Mouse (Mus musculus): ENCODE measurements around the gene P2ry2.
A peak's percentile ranks its signal among the peaks of the same experiment; 100 is the strongest.

Gene P2ry2

DNA sequence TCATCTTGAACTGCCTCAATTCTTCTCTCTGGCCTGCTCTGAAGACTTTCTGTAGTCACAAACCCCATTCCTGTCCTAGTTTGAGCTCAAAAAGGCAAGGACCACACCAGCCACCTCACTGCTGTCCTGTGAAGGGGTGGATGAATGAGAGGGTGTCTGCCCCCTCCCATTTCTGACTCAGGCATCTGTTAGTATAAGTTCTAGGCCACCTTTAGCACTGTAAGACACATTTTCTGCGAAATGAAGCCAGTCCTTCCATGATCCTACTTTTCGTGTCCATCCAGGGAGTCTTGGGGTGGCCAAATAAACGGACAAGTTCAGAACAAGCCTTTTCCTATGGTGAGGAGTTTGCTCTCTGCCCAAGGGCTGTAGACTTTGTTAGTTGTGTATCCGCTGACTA, at the start of gene P2ry2:
Gene P2ry2, minus strand, starts transcription at position 326 of the 400 bp plus-strand sequence.
- no peak for DNase-seq (ENCODE audit: low read depth, low spot score)

DNA sequence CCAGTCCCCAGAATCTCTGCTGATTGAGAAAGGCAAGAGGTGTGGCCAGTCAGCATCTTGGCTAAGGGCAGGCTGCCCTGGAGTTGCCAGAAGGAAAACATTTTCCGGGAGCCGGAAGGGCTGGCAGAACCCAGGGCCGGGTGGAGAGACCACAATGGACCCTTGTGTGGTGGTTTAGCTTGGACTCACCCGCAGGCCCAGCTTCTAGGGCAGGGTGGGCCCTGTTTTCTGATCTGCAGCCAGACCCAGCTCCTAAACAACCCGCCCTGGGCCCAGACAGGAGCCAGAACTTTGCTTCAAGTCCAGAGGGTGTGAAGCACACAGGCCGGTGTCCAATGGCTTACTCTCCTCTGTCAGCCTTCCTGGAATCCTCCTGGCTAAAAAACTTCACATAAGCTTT, 49.6 kb upstream of the P2ry2 start:
- peak; percentile 21 for DNase-seq (ENCODE audit: low read depth, low spot score)

DNA sequence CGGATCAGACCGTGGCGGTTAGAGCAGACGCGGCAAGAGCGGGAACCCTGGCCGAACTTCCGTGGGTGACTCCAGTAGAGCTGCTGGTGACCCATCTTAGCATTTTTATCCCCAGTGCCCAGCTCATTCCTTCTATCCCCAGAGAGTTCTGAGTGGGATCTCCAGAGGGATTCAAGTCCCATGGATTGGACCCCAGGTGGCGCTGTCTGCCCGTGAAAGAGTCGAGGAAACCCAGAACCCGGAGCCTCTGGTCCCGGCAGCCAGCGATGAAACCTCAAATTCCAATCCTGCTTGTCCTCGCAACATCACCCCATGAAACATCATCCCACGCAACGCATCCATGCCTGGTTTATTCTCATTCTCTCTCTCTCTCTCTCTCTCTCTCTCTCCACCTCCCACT, 48.7 kb upstream of the P2ry2 start:
- peak; percentile 92 for DNase-seq (ENCODE audit: low read depth, low spot score)

DNA sequence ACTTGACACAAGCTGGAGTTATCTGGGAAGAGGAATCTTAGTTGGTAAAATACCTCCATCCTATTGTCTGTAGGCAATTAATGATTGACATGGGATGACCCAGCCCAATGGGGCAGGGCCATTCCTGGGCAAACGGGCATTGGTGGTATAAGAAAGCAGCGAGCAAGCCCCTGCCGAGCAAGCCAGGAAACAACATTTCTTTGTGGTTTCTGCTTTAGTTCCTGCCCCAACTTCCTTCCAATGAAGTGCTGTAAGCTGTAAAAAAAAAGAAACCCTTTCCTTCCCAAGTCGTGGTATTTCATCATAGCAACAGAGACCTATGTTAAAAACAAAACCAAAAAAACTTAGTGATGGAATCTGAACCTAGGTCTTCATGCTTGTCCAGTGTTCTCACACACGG, 47.8 kb upstream of the P2ry2 start:
- no peak for DNase-seq (ENCODE audit: low read depth, low spot score)

DNA sequence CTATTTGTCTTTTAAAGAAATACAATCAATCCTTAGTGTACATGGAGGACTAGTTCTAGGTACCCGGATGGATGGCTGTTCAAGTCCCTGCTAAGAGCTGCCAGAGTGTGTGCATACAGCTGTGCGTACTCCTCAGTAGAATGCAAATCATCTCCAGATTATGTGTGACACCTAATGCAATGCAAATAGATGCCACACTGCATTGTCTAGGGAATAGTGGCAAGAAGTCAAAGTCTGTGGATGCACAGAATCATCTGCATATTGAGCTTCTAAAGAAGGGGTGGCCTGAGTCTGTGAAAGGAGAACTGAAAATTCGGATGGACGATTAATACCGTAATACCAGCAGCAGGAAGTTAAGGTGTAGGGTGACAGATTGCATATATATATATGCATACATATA, 46.5 kb upstream of the P2ry2 start:
- DNase-seq (ENCODE audit: low read depth, low spot score), result no peak

DNA sequence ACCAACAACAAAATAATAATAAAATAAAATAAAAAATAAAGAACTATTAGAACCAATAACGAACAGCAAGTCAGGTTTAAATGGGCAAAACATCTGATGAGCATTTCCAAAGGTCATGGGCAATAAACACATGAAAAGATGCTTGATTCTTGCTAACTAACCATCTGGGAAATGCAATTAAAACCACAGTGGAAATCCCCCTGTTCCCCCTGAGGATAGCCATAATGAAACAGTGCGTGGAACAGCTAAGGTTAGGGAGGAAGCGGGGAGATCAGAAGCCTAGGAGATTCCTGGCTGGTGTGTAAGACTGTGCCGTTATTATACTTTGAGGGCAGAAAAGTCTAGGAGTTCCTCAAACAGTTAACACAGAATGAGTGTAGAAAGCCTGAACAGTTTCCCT, 44.6 kb upstream of the P2ry2 start:
- DNase-seq (ENCODE audit: low read depth, low spot score), result no peak

DNA sequence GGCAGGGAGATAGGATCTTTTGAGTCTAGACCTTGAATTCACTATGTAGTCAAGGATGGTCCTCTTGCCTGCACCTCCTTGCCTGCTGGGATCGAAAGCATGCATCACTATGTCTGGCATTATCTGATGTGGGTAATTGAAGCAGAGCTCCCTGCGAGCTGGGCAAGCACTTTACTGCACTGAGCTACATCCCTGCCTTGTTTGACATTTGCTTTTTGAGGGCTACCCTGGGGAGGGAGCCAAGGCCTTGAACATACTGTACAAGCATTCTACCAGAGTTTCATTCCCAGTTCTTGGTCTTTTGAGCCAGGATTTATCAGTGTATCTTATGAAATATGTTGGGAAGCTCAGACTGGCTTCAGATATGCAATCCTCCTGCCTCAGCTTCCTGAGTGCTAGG, 40.5 kb upstream of the P2ry2 start:
- peak; percentile 45 for DNase-seq (ENCODE audit: low read depth, low spot score)

DNA sequence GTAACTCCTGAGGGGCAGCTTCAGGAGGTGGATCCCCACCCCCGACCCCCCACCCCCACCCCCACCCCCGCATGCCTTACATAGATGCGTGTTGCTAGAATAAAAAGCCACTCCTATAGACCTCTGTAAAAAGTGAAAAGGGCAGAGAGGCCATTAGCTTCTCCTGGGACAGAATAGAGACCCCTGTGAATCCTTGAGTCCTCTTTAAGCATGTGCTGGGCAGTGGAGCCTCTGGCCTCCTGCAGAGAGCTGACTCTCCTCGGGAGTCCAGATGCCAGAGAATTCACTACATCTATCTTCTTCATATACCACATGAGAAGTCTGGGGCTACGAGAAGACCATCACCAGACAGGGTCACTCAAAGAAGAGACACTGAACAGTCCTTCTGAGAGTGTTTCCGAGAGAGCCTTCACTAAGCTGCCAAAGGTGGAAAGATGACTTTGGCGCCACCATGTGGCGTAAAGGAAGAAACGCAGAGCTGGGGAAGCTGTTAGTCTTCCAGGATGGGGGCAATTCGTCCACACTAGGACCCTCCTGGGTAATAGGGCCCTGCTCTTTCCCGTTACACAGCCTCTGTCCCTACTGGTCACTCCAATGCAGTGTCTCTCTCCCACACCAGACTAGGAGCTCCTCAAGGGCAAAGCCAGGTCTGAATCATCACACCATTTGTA, 39.0 kb upstream of the P2ry2 start:
- DNase-seq (ENCODE audit: low read depth, low spot score), result peak; percentile 77

DNA sequence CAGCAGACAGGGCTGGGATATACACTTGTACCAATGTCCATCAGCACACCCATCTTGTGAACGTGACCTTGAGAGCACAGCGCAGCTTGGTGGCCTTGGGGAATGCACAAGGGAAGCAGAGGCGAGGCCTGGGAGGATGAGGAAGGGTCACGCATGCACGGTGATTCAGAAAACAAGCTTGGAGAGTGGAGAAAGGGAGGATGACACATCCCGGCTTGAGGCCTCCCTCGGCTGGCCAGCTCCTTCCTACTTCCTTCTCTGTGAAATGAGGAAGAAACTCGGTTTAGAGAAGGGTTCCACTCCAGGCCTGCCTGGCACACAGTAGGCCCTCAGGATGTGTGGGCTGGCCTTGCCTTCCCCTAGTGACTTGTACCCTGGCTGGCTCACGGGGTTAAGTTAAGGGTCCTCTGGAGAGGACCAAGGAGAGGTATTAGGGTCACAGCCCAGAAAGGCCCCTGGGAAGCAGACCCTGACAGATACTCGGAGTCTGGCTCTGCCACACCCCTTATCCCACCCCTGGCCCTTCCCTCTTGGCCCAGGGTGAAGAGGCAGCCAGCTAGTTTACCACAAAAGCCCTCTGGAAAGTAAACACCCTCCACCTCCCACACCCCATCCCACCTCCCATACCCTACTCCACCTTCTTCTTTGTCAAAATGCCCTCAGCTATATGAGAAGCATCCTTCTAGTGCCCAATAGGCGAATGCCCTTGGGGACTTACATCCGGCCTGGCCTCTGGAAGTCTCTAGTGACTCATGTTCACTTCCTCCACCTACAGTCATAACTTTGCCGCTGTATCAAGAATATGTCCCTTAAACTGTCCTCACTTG, 38.3 kb upstream of the P2ry2 start:
- no peak for DNase-seq (ENCODE audit: low read depth, low spot score)

DNA sequence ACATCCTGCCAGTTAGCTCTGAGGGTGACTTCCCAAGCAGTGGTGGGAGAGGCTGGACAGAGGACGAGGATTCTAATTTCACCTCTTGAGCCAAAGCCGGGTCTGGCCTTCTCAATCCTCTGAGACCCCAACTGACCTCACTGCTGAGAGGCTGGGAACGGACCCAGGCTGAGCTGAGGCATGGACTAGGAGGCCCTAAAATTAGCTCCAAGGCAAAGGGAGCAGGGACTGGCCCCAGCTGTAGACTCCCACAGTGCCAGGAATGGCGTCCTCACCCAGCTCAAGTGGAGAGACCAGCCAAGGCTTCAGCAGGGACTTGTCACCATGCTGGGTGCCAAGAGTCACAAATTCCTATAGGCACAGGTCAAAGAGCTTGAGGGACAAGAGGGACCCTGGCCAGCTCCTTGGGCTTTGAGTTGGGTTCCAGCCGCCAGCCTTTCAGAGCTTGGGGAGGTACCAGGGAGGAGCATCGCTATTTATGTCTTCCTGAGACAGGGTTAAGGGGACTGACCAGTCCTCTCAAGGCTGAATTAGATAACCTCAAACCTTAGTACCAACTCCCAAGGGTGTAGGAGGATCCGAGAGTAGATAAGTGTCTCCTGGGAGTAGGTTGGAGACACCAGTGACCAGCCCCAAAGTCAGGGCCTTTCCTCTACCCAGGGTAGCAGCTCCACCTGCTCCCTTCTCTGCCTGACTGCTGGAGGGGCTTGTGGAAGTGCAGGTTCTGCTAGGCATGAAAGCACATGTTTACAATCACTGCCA, 36.8 kb upstream of the P2ry2 start:
- no peak for DNase-seq (ENCODE audit: low read depth, low spot score)

DNA sequence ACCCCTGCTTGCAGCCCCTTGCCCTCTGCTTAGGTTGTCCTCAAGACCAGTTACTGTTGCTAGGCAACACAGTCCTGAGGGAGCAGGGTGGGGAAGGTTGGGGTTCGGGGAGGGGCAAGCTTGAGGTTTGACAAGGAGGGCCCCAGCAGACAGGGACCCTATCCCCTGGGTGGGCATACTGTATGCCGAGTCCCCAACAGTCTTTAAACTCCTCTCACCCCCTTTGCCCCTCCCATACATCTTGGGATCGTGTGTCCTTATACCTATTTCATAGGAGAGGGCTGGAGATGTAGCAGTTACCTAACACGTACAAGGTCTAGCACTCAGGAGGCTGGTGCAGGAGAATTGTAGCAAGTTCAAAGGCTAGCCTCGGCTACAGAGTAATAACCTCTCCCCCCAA, 35.6 kb upstream of the P2ry2 start:
- no peak for DNase-seq (ENCODE audit: low read depth, low spot score)

DNA sequence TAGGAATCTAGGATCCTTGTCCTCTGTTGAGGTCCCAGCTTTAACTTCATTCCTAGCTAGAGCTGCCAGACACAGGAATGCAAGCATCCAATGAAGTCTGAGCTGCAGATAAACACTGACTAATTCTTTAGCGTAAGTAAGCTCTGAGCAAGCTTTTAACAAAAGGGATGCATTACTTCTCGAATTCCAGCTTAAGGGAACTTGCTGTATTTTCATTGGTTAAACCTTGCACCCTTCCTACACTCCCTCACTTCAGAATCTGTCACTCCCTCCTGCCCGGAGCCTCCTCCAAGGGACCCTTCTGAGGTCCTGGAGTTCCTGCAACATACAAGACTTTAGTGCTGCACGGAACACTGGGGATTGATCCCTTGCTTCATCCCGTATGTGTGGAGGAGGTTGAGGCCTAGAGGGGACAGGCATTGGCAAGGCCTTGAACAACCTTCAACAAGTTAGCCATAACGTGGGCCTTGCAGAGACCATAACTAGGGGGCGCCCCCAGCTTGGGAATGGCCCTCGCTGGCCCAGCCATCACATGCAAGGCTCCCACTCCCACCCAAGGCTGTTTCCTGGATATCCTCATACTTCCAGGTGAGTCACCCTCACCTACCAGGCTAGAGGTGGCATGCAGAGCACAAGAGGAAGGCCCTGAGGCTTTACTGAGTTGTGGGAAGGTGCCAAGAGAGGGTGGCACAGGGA, 31.3 kb upstream of the P2ry2 start:
- no peak for DNase-seq (ENCODE audit: low read depth, low spot score)

DNA sequence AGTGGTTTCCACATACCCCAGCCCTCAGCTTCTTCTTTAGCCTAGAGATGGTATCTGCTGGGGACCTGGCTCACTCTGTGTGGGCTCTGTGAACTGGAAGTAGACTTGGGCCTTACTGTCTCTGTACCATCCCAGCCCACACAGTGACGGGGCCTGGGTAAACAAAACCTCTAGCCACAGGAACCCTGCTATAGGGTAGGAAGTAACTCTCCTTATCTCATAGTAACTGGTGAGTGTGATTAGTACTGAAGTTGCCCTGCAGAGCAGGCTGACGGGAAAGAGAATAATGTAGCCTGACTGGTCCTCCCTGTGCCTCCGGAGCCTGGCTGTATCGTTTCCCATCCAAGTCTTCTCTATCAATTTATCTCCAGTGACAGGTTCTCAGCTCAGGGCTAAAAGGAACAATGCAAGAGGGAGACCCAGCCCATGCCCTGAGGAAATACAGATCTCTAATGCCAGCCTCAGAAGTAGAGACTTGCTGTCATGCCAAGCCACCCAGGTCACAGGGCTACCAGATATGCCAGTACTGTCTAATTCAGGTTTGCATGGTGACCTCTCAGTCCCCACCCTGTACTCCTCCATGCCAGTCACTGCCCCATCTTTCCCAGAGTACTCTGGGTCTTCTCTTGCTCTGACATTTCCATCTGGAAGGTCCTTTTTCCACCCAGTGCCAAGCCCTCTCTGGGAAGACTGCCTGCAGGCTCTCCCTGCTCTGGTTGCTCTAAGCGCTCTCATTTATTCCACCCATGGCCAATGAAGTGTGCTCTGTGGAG, 29.5 kb upstream of the P2ry2 start:
- DNase-seq (ENCODE audit: low read depth, low spot score), result no peak

DNA sequence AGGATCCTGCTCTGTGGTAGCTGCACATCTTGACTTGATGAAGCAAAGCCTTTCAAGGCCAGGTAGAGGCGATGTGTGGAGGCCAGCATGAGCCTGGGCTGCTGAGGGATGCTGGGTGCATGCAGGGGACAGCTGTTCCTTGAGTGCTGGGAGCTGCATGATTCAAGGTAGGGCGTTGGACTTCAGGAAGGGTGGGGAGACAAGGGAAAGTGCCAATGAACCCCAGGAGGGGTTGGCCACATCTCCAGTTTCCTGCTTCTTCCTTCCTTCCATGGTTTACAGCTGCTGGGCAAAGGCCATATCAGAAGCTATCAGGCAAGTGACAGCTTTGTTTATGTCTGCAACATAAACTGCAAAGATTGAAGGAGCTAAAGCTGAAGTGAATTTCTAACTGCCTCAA, 28.9 kb upstream of the P2ry2 start:
- no peak for DNase-seq (ENCODE audit: low read depth, low spot score)

DNA sequence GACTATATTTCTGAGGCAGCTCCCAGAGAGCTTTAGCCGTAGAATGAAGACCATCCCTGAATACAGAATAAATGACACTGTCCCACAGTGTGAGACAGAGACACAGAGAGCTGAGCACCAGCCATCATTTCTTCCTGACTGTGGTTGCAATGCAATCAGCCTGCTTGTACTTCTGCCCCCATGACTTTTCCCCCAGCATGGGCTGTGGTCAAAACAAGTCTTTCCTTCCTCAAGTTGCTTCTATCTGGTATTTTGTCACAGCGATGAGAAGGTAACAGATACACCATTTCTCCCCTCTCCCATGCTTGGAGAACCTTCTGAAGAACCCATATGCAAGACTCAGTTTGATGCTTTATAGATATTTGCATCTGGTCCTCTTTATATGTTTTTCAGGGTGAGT, 20.7 kb upstream of the P2ry2 start:
- DNase-seq (ENCODE audit: low read depth, low spot score), result no peak

DNA sequence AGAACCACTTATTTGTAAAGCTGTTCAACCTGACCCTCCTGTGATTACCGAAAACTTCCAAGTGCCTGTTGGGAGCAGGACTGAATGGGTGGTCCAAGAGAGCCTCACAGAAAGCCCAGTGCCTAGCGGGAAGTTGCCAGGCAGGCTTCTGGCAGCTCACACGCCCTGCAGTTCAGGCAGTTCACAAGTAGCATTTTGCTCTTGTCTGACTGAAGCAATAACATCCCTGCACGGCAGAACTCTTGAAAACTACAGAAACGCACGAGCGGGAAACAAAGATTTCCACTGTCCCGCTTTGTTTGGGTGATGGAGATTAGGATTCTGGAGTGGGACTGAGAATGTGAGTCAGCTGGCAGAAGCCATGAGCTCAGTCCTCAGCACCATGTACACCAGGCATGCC, 18.6 kb upstream of the P2ry2 start:
- DNase-seq (ENCODE audit: low read depth, low spot score), result no peak

DNA sequence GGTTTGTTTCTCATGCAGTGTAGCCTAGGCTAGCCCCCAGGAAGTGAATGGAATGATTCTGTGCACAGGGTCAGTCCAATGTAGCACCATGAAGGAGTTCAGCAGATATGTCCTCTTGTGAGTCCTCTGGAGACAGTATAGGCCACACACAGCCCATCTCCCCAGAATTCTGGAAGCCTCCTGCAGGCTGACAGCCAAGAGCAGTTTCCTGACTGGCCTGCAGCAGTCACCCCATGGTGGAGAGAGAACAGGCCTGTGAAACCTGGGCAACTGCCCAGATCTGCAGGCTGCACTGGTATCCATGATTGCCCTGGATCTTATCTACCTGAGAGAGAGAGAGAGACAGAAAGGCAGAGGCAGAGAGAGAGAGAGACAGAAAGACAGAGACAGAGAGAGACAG, 18.1 kb upstream of the P2ry2 start:
- peak; percentile 41 for DNase-seq (ENCODE audit: low read depth, low spot score)

DNA sequence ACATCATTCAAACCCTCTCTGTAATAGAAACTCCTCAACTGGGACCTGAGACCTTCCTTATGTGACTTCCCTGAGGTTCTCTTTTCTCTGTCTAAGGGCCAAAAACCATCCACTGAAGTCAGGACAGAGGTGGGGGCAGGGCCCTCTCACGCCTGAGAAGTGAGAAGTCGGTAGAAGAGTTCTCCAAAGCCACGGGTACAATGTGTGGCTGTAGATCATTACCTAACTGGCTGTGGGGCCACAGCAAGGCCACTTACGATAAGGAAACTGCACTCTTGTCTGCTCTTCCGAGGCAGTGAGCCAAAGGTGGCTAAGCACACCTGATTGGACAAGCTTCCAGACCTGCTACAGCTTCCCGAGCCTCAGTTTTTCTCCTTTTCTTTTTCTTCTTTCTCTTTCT, 16.8 kb upstream of the P2ry2 start:
- DNase-seq (ENCODE audit: low read depth, low spot score), result no peak

DNA sequence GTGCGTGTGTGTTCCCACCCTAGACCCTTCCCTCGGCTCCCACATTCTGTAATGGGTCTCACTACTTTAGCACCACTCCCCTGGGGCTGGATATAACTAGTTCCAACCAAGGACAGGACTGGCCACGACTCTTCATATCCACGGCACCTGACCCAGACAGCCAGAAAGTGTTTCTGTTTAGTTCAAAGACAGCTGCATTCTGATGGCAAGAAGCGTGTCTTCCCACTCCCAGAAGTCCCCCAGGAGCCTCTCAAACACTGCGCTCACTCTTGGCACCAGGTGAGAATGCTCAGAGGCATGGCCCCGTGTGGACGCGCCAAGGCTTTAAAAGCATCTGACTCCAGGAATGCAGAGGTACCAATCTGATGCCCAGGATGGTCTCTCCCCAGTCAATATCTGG, 16.3 kb upstream of the P2ry2 start:
- DNase-seq (ENCODE audit: low read depth, low spot score), result no peak

DNA sequence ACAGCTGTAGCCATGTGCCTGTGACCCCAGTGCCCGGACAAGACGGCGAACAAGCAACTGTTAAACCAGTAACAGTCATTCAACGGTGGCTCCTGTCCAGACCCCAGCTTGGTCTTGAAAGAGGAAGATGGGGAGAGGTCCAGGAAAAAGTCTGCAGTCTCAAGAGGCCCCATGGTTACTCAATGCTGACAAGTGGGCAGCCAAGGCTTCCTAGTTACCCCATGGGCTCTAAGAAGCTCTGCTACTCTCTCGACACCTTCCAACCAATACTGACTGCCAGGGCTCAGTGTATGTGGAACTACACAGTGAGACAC, 15.7 kb upstream of the P2ry2 start:
- peak; percentile 37 for DNase-seq (ENCODE audit: low read depth, low spot score)

DNA sequence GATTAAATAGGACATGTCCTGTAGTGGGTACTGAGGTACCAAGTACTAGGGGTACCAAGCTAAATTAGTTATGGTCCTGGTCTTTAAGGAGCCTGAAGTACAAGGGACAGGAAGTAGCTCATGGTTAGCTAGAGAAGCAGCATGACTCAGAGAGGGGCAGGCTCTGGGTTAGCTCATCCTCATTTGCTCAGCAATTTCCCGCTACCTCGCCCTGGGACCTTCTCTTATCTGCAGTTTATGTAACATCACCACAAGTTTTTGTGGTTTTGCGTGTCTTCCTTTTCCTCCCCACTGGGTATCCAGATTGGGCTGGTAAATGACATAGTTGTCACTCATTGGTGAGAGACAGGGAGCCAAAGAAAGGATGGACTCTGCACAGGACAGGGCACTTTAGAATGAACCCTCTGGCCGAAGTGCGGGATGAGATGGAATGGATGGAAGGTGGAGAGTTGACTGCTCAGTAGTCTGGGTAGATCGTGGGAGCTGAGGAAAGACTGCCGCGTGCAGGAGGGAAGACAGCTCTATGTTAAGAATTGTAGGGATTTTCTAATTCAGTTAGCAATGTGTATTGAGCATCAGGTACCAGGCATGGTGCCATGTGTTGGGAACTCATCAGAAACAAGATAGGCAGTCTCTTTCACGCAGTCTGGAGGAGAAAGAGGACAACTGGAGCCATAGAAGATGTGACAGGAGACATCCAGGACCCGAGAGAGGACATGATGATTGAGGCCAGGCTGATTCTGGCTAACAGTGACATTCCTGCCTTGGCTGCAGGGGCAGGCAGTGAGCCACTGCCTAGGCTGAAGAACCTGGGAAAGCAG, 15.2 kb upstream of the P2ry2 start:
- no peak for DNase-seq (ENCODE audit: low read depth, low spot score)

Data from brain, adult 2 months (tissue).